Mouse (Mus musculus) CD8-positive naive resting alpha-beta T cell, adult 2 months (primary cell): ENCODE data around the gene Serinc5.
"Not testable (repeated sequence)": the region's sequence is repeated elsewhere in the genome, so short reads cannot be mapped to it uniquely, and the experiment has no call there.

ENCODE experiments used
- DNase-seq, 2 experiments: peaks; one replicate each; pipeline ENCODE4 v3.0.0; 2022; ENCODE audit warnings: low read depth in 2 of 2, low spot score in 2 of 2

Gene Serinc5

GRCm38 (mm10) chr13:92662555-92663286, 51.8 kb downstream of the Serinc5 start:
- no peak for DNase-seq

DNA sequence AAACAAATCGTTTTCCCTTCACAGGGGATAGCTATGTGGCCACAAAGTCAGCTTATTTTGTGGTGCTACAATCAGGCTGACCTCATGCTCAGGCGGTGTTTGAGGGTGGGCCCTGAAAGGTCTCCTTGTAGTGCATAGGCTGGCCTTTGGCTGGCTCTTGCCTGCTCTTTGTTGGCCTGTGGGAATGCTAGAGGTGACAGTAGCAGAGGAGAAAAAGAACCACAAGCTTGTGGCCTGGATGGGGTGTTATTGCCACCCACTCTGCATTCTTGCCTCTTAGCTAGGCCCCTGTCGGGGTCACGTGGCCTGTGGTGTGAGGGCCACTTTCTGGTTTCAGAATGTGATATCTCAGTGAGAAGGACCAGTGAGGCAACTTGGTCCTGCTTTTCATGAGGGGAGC, 54.1 kb downstream of the Serinc5 start:
- no peak for DNase-seq

GRCm38 (mm10) chr13:92668214-92668985, 57.5 kb downstream of the Serinc5 start:
- DNase-seq, result no peak

DNA sequence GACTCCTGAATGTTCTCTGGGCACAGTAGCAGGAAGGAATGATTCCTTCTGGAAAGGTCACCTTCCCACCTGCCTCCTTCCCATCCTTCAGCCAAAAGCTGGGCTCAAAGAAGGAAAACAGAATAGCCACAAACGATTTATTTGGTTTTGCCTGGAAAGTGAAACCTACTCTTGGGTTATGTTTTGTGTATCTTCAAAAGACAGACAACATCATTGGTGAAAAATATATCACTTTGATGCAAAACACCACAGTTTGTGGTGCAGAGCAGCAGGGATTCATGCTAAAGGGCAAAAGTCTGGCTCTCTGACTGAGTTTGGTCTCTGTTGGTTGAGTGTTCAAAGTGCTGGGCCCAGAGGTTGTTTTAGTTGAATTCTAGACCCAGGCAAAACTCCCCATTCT, 60.8 kb downstream of the Serinc5 start:
- DNase-seq, result no peak

GRCm38 (mm10) chr13:92674676-92675075, 63.8 kb downstream of the Serinc5 start:
- no peak for DNase-seq

DNA sequence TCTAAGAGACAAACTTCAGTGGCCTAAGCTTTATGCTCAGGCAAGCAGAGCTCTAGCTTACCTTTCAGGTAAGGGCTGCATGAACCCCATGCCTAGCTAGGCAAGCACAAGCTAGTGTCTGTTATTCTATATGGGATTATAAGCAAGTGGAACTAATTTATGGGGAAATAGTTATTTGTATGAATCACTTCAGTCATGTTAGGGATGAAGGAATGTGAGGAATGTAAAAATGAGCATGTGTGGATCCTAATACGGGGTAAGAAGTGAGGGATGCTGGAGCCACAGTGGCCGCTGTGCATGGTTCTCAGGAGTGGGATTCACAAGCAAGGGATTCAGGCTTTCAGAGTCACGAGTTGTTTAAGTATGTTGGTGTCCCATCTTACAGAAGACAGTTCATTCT, 64.4 kb downstream of the Serinc5 start:
- DNase-seq, result no peak

GRCm38 (mm10) chr13:92675897-92676584, 65.2 kb downstream of the Serinc5 start:
- no peak for DNase-seq

GRCm38 (mm10) chr13:92677656-92678055, 66.8 kb downstream of the Serinc5 start:
- DNase-seq, result no peak

- no peak for DNase-seq
Measured at GRCm38 (mm10) chr13:92679661-92680060, 68.8 kb downstream of the Serinc5 start.

GRCm38 (mm10) chr13:92681541-92681940, 70.7 kb downstream of the Serinc5 start:
- DNase-seq, result no peak

- no peak for DNase-seq
Measured at GRCm38 (mm10) chr13:92682833-92683232, 71.9 kb downstream of the Serinc5 start.

- no peak for DNase-seq
Measured at GRCm38 (mm10) chr13:92683464-92683863, 72.6 kb downstream of the Serinc5 start.

- no peak for DNase-seq
Measured at GRCm38 (mm10) chr13:92684310-92684709, 73.4 kb downstream of the Serinc5 start.

DNA sequence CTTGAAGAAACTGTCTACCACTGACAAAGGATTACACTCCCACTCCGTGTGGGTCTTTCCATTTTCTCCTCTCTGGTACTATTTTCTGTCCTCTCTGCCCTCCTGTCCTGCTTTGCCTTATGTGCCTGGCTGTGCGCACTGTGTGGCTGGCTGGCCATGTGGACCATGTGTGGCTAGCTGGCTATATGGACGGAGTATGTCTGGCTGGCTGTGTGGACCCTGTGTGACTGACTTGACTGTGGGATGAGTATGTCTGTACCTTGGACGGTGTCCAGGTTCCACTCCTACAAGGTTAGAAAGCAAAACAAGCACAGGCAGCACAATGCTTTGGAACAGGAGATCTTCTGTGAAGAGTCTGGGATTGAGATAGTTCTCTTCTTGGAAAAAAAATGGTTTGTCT, 74.4 kb downstream of the Serinc5 start:
- no peak for DNase-seq

GRCm38 (mm10) chr13:92687151-92687550, 76.3 kb downstream of the Serinc5 start:
- not testable (repeated sequence) for DNase-seq

DNA sequence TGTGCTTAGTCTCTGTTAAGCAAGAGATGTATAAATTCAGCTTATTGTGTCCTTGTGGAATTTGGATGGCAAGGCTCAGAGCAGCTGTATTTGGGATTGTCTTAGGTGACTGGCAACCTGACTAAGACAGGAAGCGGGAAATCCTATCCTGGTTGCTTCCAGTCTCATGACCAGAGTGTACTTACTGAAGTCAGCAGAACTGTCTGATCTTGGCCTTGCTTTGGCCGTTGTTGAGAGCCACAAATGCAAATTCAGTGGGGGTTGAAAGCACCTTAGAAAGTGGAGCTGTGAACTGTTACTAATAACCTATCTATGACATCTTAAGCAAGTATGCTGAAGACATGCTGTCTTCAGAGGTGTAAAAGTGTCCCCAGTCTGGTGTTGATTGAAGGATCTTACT, 78.2 kb downstream of the Serinc5 start:
- no peak for DNase-seq

DNA sequence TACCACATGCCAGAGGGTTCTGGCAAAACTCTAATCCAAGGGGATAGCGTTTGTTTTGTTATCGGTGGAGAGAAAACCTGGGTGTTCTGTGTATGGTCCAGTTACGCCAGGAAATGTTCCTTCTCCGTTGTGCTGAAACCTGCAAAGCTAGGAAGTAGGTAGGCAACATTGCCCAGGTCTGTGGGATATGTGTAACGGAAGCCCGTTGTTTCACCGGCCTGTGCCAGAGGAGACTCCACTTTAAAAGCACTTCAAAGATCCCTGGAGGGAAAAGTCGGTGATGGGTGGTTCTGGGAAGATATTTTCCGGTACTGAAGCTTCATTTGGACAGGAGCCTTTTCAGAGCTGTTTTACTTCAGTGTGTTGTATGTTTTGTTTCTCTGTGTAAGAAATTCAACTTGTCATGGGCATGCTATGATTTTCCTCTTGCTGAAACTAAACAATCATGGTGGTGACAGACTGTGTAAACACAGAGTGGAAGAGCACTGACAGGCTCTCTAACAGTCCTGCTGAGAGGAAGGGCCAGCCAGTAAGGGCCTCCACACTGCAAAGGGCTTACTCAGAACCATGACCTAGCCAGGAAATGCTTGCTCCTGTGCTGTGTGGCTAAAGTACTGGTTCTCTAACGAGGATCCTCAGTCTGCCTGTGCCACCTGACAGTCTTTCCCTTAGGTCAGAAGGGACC, 83.1 kb downstream of the Serinc5 start:
- DNase-seq, result no peak

- DNase-seq, result no peak
Measured at GRCm38 (mm10) chr13:92696491-92696939, 85.6 kb downstream of the Serinc5 start.

DNA sequence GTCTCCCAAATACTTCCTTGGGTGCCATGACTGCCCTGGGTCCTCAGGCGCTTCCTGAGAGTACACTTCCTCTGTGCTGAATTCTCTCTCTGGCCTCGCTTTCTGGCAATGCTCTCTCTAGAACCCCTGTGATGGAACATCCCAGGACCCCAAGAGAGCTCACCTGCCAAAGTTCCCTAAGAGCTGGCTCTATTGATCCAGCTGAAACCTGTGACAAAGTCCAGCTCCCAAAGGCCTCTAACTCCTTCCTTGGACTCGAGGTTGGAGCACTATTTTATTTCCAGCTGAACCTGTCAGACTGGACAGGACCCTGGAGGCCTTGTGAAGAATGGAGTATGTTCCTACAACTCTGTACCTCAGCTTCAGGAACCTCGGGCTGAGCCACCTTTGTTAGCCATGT, 86.2 kb downstream of the Serinc5 start:
- no peak for DNase-seq

- no peak for DNase-seq
Measured at GRCm38 (mm10) chr13:92698781-92699180, 87.9 kb downstream of the Serinc5 start.

GRCm38 (mm10) chr13:92699395-92699794, 88.5 kb downstream of the Serinc5 start:
- DNase-seq, result no peak
